Mouse (Mus musculus) intestine, embryonic 14.5 days (tissue): Measurements from ENCODE around the gene Tfdp1. TPM values are rescaled to one million over a fixed set of nuclear protein-coding genes. Genes with fewer than 3 reads are reported as not detected.

ENCODE experiments used
- ATAC-seq: fragments of 200-750 bp; cut with Nextera tagmentation; replicated peaks from 2 replicates; pipeline ENCODE4 v1.8.0; 2017; ENCODE audit warnings: low read depth, moderate number of reproducible peaks, moderate TSS enrichment, moderate library complexity; ENCODE audit not compliant: low FRiP score, low TSS enrichment
- DNase-seq: peaks from one replicate; pipeline ENCODE4 v3.0.0-alpha.2; 2018; ENCODE audit warnings: low spot score
- H3K27ac ChIP-seq: fragments of 300-500 bp; sonication (generic); 2 replicates; pipeline ENCODE4 v1.5.1; 2014; ENCODE audit warnings: low read depth, mild to moderate bottlenecking, control low read depth
- H3K27me3 ChIP-seq: fragments of 300-500 bp; sonication (generic); replicated peaks from 2 replicates; pipeline ENCODE4 v1.6.1; 2014; ENCODE audit warnings: low read length, control low read depth; ENCODE audit not compliant: control insufficient read depth, insufficient read depth
- H3K36me3 ChIP-seq: fragments of 300-500 bp; sonication (generic); 2 replicates; pipeline ENCODE4 v1.6.1; 2014; ENCODE audit warnings: low read length, control low read depth; ENCODE audit not compliant: control insufficient read depth, insufficient read depth
- H3K4me1 ChIP-seq: fragments of 300-500 bp; sonication (generic); replicated peaks from 2 replicates; pipeline ENCODE4 v1.6.1; 2014; ENCODE audit warnings: low read length, control low read depth, mixed read lengths; ENCODE audit not compliant: control insufficient read depth, insufficient read depth
- H3K4me2 ChIP-seq: fragments of 300-500 bp; sonication (generic); 2 replicates; pipeline ENCODE4 v1.6.1; 2014; ENCODE audit warnings: low read length
- H3K4me3 ChIP-seq: fragments of 300-500 bp; sonication (generic); 2 replicates; pipeline ENCODE4 v1.5.1; 2014; ENCODE audit warnings: low read depth, low read length, control low read depth, mixed read lengths
- H3K9ac ChIP-seq: fragments of 300-500 bp; sonication (generic); 2 replicates; pipeline ENCODE4 v1.6.1; 2014; ENCODE audit warnings: mild to moderate bottlenecking, low read length
- H3K9me3 ChIP-seq: fragments of 300-500 bp; sonication (generic); 2 replicates; pipeline ENCODE4 v1.6.1; 2016; ENCODE audit warnings: low read length, control low read depth; ENCODE audit not compliant: control insufficient read depth
- WGBS: fragments of 180-500 bp; shearing (Covaris S2); extraction: QIAGEN DNeasy Blood & Tissue Kit; methylation state at CpG from one replicate; pipeline ENCODE4 v1.1.7; 2014; 5-methylcytosine and 5-hydroxymethylcytosine counted together
- polyA plus RNA-seq: library from polyadenylated mRNA; unstranded; fragments of >200 nt; fragmentation: Nextera tagmentation; extraction: Ambion mirVana; gene quantifications from 2 replicates; pipeline ENCODE4 v1.2.1, GENCODE M21; 2014

The Tfdp1 gene
- polyA plus RNA-seq, result 182 and 186 TPM in 2 replicates

GRCm38 (mm10) chr8:13338255-13338860 is at the start of gene Tfdp1:
Tfdp1 (plus strand) TSS chr8:13338751.
- peak within 1 kb of the TSS; percentile 69 for H3K4me3 ChIP-seq
- H3K4me2 ChIP-seq, result peak within 1 kb of the TSS; percentile 61
- H3K27ac ChIP-seq, result peak within 1 kb of the TSS; percentile 75
- WGBS, result 2% methylated on average over 34 of the region's 72 CpGs
- peaks cover 12% of the 10 kb centered on the region for H3K4me1 ChIP-seq
- peaks cover 32% of the 10 kb centered on the region for H3K36me3 ChIP-seq
- peak; percentile 83 for DNase-seq
- peak within 1 kb of the TSS; percentile 91 for H3K9ac ChIP-seq
- H3K27me3 ChIP-seq, result no peaks in the 10 kb centered on the region
- no peaks in the 10 kb centered on the region for H3K9me3 ChIP-seq
- peak; percentile 95 for ATAC-seq

GRCm38 (mm10) chr8:13292364-13292763 is 46.2 kb upstream of the Tfdp1 start:
- no peak overlapping the region for H3K4me3 ChIP-seq
- ATAC-seq (no peak), DNase-seq (peak; percentile 92)
- peaks cover 46% of the 10 kb centered on the region for H3K36me3 ChIP-seq
- H3K9me3 ChIP-seq, result no peaks in the 10 kb centered on the region
- H3K27ac ChIP-seq, result no peak overlapping the region
- no peak overlapping the region for H3K4me2 ChIP-seq
- WGBS, result 31% methylated on average over 9 of the region's 9 CpGs
- no peak overlapping the region for H3K9ac ChIP-seq
- H3K4me1 ChIP-seq, result peaks cover 5% of the 10 kb centered on the region; the same call in 1 of the 2 replicates
- no peaks in the 10 kb centered on the region for H3K27me3 ChIP-seq

- Histone ChIP-seq H3K4me1 (peaks cover 3% of the 10 kb centered on the region; the same call in 1 of the 2 replicates), H3K27me3 (no peaks in the 10 kb centered on the region), H3K9me3 (no peaks in the 10 kb centered on the region), H3K9ac (no peak overlapping the region), H3K27ac (no peak overlapping the region), H3K36me3 (peaks cover 48% of the 10 kb centered on the region), H3K4me3 (no peak overlapping the region), H3K4me2 (no peak overlapping the region)
- 96% methylated on average over 9 of the region's 9 CpGs for WGBS
- ATAC-seq (no peak), DNase-seq (no peak)
Measured at GRCm38 (mm10) chr8:13293677-13294470, 44.7 kb upstream of the Tfdp1 start.

- Histone ChIP-seq H3K4me2 (no peak overlapping the region), H3K4me1 (no peaks in the 10 kb centered on the region), H3K9me3 (0 out of 2 replicates have a peak, but pooled peaks cover 2% of the 10 kb centered on the region), H3K9ac (no peak overlapping the region), H3K36me3 (peaks cover 56% of the 10 kb centered on the region), H3K4me3 (no peak overlapping the region), H3K27ac (no peak overlapping the region), H3K27me3 (no peaks in the 10 kb centered on the region)
- DNase-seq, result no peak
- ATAC-seq, result no peak
- WGBS, result 96% methylated on average over 8 of the region's 8 CpGs
Measured at GRCm38 (mm10) chr8:13299571-13299970, 39.0 kb upstream of the Tfdp1 start.

- DNase-seq (no peak), ATAC-seq (no peak)
- Histone ChIP-seq H3K4me1 (no peaks in the 10 kb centered on the region), H3K4me3 (no peak overlapping the region), H3K9ac (no peak overlapping the region), H3K36me3 (peaks cover 41% of the 10 kb centered on the region), H3K27me3 (no peaks in the 10 kb centered on the region), H3K27ac (no peak overlapping the region), H3K9me3 (0 out of 2 replicates have a peak, but pooled peaks cover 2% of the 10 kb centered on the region), H3K4me2 (no peak overlapping the region)
- WGBS, result 91% methylated on average over 7 of the region's 7 CpGs
Measured at GRCm38 (mm10) chr8:13301036-13301435, 37.5 kb upstream of the Tfdp1 start.

GRCm38 (mm10) chr8:13305459-13305858 is 33.1 kb upstream of the Tfdp1 start:
- H3K4me2 ChIP-seq, result no peak overlapping the region
- no peak overlapping the region for H3K9ac ChIP-seq
- H3K4me3 ChIP-seq, result no peak overlapping the region
- ATAC-seq, result no peak
- H3K4me1 ChIP-seq, result no peaks in the 10 kb centered on the region
- WGBS, result 96% methylated on average over 6 of the region's 6 CpGs
- no peaks in the 10 kb centered on the region for H3K27me3 ChIP-seq
- H3K27ac ChIP-seq, result no peak overlapping the region
- no peak for DNase-seq
- no peaks in the 10 kb centered on the region for H3K9me3 ChIP-seq
- peaks cover 19% of the 10 kb centered on the region for H3K36me3 ChIP-seq

- WGBS, result 95% methylated on average over 4 of the region's 4 CpGs
- H3K36me3 ChIP-seq, result peaks cover 23% of the 10 kb centered on the region
Measured at GRCm38 (mm10) chr8:13305884-13306283, 32.7 kb upstream of the Tfdp1 start.

GRCm38 (mm10) chr8:13306309-13306909 is 32.1 kb upstream of the Tfdp1 start:
- WGBS, result 78% methylated on average over 7 of the region's 7 CpGs
- Histone ChIP-seq H3K27me3 (no peaks in the 10 kb centered on the region), H3K9ac (no peak overlapping the region), H3K4me1 (no peaks in the 10 kb centered on the region), H3K4me2 (no peak overlapping the region), H3K4me3 (no peak overlapping the region), H3K27ac (no peak overlapping the region), H3K9me3 (no peaks in the 10 kb centered on the region), H3K36me3 (peaks cover 29% of the 10 kb centered on the region)
- DNase-seq (no peak), ATAC-seq (no peak)

More at GRCm38 (mm10) chr8:13305884-13306283, 32.7 kb upstream of the Tfdp1 start:
- DNase-seq (no peak), ATAC-seq (no peak)
- no peak overlapping the region for H3K4me2 ChIP-seq
- H3K9me3 ChIP-seq, result no peaks in the 10 kb centered on the region
- no peak overlapping the region for H3K9ac ChIP-seq
- H3K4me3 ChIP-seq, result no peak overlapping the region
- H3K27ac ChIP-seq, result no peak overlapping the region
- no peaks in the 10 kb centered on the region for H3K27me3 ChIP-seq
- H3K4me1 ChIP-seq, result no peaks in the 10 kb centered on the region
